Mouse (Mus musculus) forebrain, embryonic 12.5 days (tissue): Measurements from ENCODE around the gene Sh2b2. TPM values are rescaled to one million over a fixed set of nuclear protein-coding genes. Genes with fewer than 3 reads are reported as not detected.

Source experiments
- ATAC-seq: fragments of 200-750 bp; cut with Nextera tagmentation; 2 replicates; pipeline ENCODE4 v1.8.0; 2017; ENCODE audit warnings: moderate TSS enrichment; ENCODE audit not compliant: low FRiP score
- H3K27ac ChIP-seq: fragments of 300-500 bp; sonication (generic); 2 replicates; pipeline ENCODE4 v1.5.1; 2016; ENCODE audit warnings: mild to moderate bottlenecking
- H3K27me3 ChIP-seq: fragments of 300-500 bp; sonication (generic); 2 replicates; pipeline ENCODE4 v1.6.1; 2016; ENCODE audit warnings: mild to moderate bottlenecking
- H3K36me3 ChIP-seq: fragments of 300-500 bp; sonication (generic); replicated peaks from 2 replicates; pipeline ENCODE4 v1.6.1; 2016; ENCODE audit warnings: mild to moderate bottlenecking
- H3K4me1 ChIP-seq: fragments of 300-500 bp; sonication (generic); 2 replicates; pipeline ENCODE4 v1.6.1; 2016
- H3K4me2 ChIP-seq: fragments of 300-500 bp; sonication (generic); 2 replicates; pipeline ENCODE4 v1.6.1; 2016; ENCODE audit warnings: mild to moderate bottlenecking, moderate library complexity
- H3K4me3 ChIP-seq: fragments of 300-500 bp; sonication (generic); replicated peaks from 2 replicates; pipeline ENCODE4 v1.5.1; 2016; ENCODE audit warnings: mild to moderate bottlenecking
- H3K9ac ChIP-seq: fragments of 300-500 bp; sonication (generic); 2 replicates; pipeline ENCODE4 v1.6.1; 2016; ENCODE audit warnings: mild to moderate bottlenecking
- H3K9me3 ChIP-seq: fragments of 300-500 bp; sonication (generic); 2 replicates; pipeline ENCODE4 v1.6.1; 2016
- WGBS: fragments of 180-500 bp; shearing (Covaris S2); methylation state at CpG from one replicate; pipeline ENCODE4 v1.1.7; 2016; 5-methylcytosine and 5-hydroxymethylcytosine counted together
- polyA plus RNA-seq: library from polyadenylated mRNA; unstranded; fragments of >200 nt; fragmentation: Nextera tagmentation; extraction: Ambion mirVana; gene quantifications from 2 replicates; pipeline ENCODE4 v1.2.1, GENCODE M21; 2016

Gene Sh2b2
- polyA plus RNA-seq, result 19.6 and 21.7 TPM in 2 replicates

GRCm38 (mm10) chr5:136246452-136246838 lies at the start of gene Sh2b2:
Sh2b2 (minus strand) TSS chr5:136246556.
- Histone ChIP-seq H3K9ac (peak within 1 kb of the TSS; percentile 80; the same call in 1 of the 2 replicates), H3K27ac (peak within 1 kb of the TSS; percentile 78; the same call in 1 of the 2 replicates), H3K4me2 (peak within 1 kb of the TSS; percentile 88), H3K4me3 (peak within 1 kb of the TSS; percentile 67), H3K4me1 (peaks cover 32% of the 10 kb centered on the region), H3K9me3 (no peaks in the 10 kb centered on the region), H3K27me3 (0 out of 2 replicates have a peak, but pooled peaks cover 9% of the 10 kb centered on the region), H3K36me3 (peaks cover 12% of the 10 kb centered on the region)
- ATAC-seq, result no peak
- 86% methylated on average over 2 of the region's 2 CpGs for WGBS

GRCm38 (mm10) chr5:136292971-136293418 lies 46.6 kb upstream of the Sh2b2 start:
- H3K36me3 ChIP-seq, result peaks cover 48% of the 10 kb centered on the region
- H3K9me3 ChIP-seq, result no peaks in the 10 kb centered on the region
- no peak overlapping the region for H3K4me3 ChIP-seq
- H3K9ac ChIP-seq, result no peak overlapping the region
- ATAC-seq, result no peak
- H3K27me3 ChIP-seq, result no peaks in the 10 kb centered on the region
- peak overlapping the region; percentile 46; the same call in 1 of the 2 replicates for H3K27ac ChIP-seq
- no peaks in the 10 kb centered on the region for H3K4me1 ChIP-seq
- WGBS, result 85% methylated on average over 4 of the region's 4 CpGs
- no peak overlapping the region for H3K4me2 ChIP-seq

- Histone ChIP-seq H3K36me3 (peaks cover 46% of the 10 kb centered on the region), H3K9me3 (no peaks in the 10 kb centered on the region), H3K9ac (no peak overlapping the region), H3K27ac (peak overlapping the region; percentile 46; the same call in 1 of the 2 replicates), H3K4me3 (no peak overlapping the region), H3K27me3 (no peaks in the 10 kb centered on the region), H3K4me2 (no peak overlapping the region), H3K4me1 (no peaks in the 10 kb centered on the region)
- ATAC-seq, result no peak
- 70% methylated on average over 2 of the region's 2 CpGs for WGBS
Measured at GRCm38 (mm10) chr5:136292361-136292760, 46.0 kb upstream of the Sh2b2 start.

GRCm38 (mm10) chr5:136291562-136291961 lies 45.2 kb upstream of the Sh2b2 start:
- no peak for ATAC-seq
- no peaks in the 10 kb centered on the region for H3K9me3 ChIP-seq
- H3K4me2 ChIP-seq, result no peak overlapping the region
- no peak overlapping the region for H3K4me3 ChIP-seq
- H3K9ac ChIP-seq, result no peak overlapping the region
- H3K27me3 ChIP-seq, result no peaks in the 10 kb centered on the region
- H3K27ac ChIP-seq, result no peak overlapping the region
- WGBS, result 98% methylated on average over 2 of the region's 2 CpGs
- H3K36me3 ChIP-seq, result peaks cover 43% of the 10 kb centered on the region
- no peaks in the 10 kb centered on the region for H3K4me1 ChIP-seq

- Histone ChIP-seq H3K27ac (no peak overlapping the region), H3K27me3 (no peaks in the 10 kb centered on the region), H3K4me2 (no peak overlapping the region), H3K4me3 (no peak overlapping the region), H3K9me3 (no peaks in the 10 kb centered on the region), H3K4me1 (no peaks in the 10 kb centered on the region), H3K9ac (no peak overlapping the region), H3K36me3 (peaks cover 45% of the 10 kb centered on the region)
- WGBS, result 94% methylated on average over 3 of the region's 3 CpGs
- ATAC-seq, result no peak
Measured at GRCm38 (mm10) chr5:136289776-136290175, 43.4 kb upstream of the Sh2b2 start.

GRCm38 (mm10) chr5:136288351-136289081 lies 42.2 kb upstream of the Sh2b2 start:
- WGBS, result 87% methylated on average over 6 of the region's 6 CpGs
- Histone ChIP-seq H3K27ac (no peak overlapping the region), H3K9me3 (no peaks in the 10 kb centered on the region), H3K9ac (no peak overlapping the region), H3K36me3 (peaks cover 54% of the 10 kb centered on the region), H3K4me2 (no peak overlapping the region), H3K4me3 (no peak overlapping the region), H3K27me3 (no peaks in the 10 kb centered on the region), H3K4me1 (no peaks in the 10 kb centered on the region)
- no peak for ATAC-seq

- no peaks in the 10 kb centered on the region for H3K9me3 ChIP-seq
- no peak overlapping the region for H3K4me3 ChIP-seq
- no peak overlapping the region for H3K4me2 ChIP-seq
- WGBS, result 88% methylated on average over 6 of the region's 6 CpGs
- peaks cover 65% of the 10 kb centered on the region for H3K36me3 ChIP-seq
- no peak overlapping the region for H3K27ac ChIP-seq
- no peak for ATAC-seq
- no peaks in the 10 kb centered on the region for H3K4me1 ChIP-seq
- H3K9ac ChIP-seq, result no peak overlapping the region
- no peaks in the 10 kb centered on the region for H3K27me3 ChIP-seq
Measured at GRCm38 (mm10) chr5:136286566-136286965, 40.2 kb upstream of the Sh2b2 start.

GRCm38 (mm10) chr5:136285106-136285505 lies 38.8 kb upstream of the Sh2b2 start:
- H3K9ac ChIP-seq, result no peak overlapping the region
- H3K27me3 ChIP-seq, result no peaks in the 10 kb centered on the region
- H3K4me1 ChIP-seq, result no peaks in the 10 kb centered on the region
- H3K4me2 ChIP-seq, result no peak overlapping the region
- H3K4me3 ChIP-seq, result no peak overlapping the region
- peaks cover 73% of the 10 kb centered on the region for H3K36me3 ChIP-seq
- H3K27ac ChIP-seq, result no peak overlapping the region
- no peak for ATAC-seq
- H3K9me3 ChIP-seq, result no peaks in the 10 kb centered on the region
- WGBS, result 93% methylated on average over 7 of the region's 7 CpGs

- Histone ChIP-seq H3K4me1 (no peaks in the 10 kb centered on the region), H3K27ac (no peak overlapping the region), H3K36me3 (peaks cover 93% of the 10 kb centered on the region), H3K4me3 (no peak overlapping the region), H3K4me2 (no peak overlapping the region), H3K27me3 (no peaks in the 10 kb centered on the region), H3K9ac (no peak overlapping the region), H3K9me3 (no peaks in the 10 kb centered on the region)
- 61% methylated on average over 6 of the region's 6 CpGs for WGBS
- no peak for ATAC-seq
Measured at GRCm38 (mm10) chr5:136281351-136281750, 35.0 kb upstream of the Sh2b2 start.

GRCm38 (mm10) chr5:136274739-136275138 lies 28.4 kb upstream of the Sh2b2 start:
- no peak for ATAC-seq
- no peak overlapping the region for H3K4me2 ChIP-seq
- no peak overlapping the region for H3K4me3 ChIP-seq
- no peaks in the 10 kb centered on the region for H3K4me1 ChIP-seq
- peaks cover 76% of the 10 kb centered on the region for H3K36me3 ChIP-seq
- no peaks in the 10 kb centered on the region for H3K9me3 ChIP-seq
- H3K27me3 ChIP-seq, result no peaks in the 10 kb centered on the region
- H3K9ac ChIP-seq, result no peak overlapping the region
- H3K27ac ChIP-seq, result 0 out of 2 replicates have a peak overlapping the region, but pooled peaks have one; percentile 19
- 93% methylated on average over 43 of the region's 43 CpGs for WGBS

- no peaks in the 10 kb centered on the region for H3K4me1 ChIP-seq
- no peak overlapping the region for H3K4me3 ChIP-seq
- H3K27me3 ChIP-seq, result no peaks in the 10 kb centered on the region
- H3K36me3 ChIP-seq, result peaks cover 28% of the 10 kb centered on the region
- H3K27ac ChIP-seq, result no peak overlapping the region
- no peak overlapping the region for H3K4me2 ChIP-seq
- no peak overlapping the region for H3K9ac ChIP-seq
- ATAC-seq, result no peak
- H3K9me3 ChIP-seq, result no peaks in the 10 kb centered on the region
- 79% methylated on average over 4 of the region's 4 CpGs for WGBS
Measured at GRCm38 (mm10) chr5:136269937-136270336, 23.6 kb upstream of the Sh2b2 start.

GRCm38 (mm10) chr5:136266077-136266476 lies 19.7 kb upstream of the Sh2b2 start:
- H3K4me2 ChIP-seq, result no peak overlapping the region
- ATAC-seq, result no peak
- no peak overlapping the region for H3K4me3 ChIP-seq
- WGBS, result 89% methylated on average over 7 of the region's 7 CpGs
- no peaks in the 10 kb centered on the region for H3K9me3 ChIP-seq
- no peaks in the 10 kb centered on the region; the same call in 1 of the 2 replicates for H3K4me1 ChIP-seq
- H3K27ac ChIP-seq, result no peak overlapping the region
- no peaks in the 10 kb centered on the region; the same call in 1 of the 2 replicates for H3K36me3 ChIP-seq
- H3K27me3 ChIP-seq, result no peaks in the 10 kb centered on the region
- H3K9ac ChIP-seq, result no peak overlapping the region

GRCm38 (mm10) chr5:136263342-136263741 lies 17.0 kb upstream of the Sh2b2 start:
- no peak for ATAC-seq
- H3K9ac ChIP-seq, result no peak overlapping the region
- no peak overlapping the region for H3K4me2 ChIP-seq
- H3K9me3 ChIP-seq, result no peaks in the 10 kb centered on the region
- no peaks in the 10 kb centered on the region for H3K27me3 ChIP-seq
- H3K36me3 ChIP-seq, result no peaks in the 10 kb centered on the region
- H3K4me1 ChIP-seq, result no peaks in the 10 kb centered on the region; the same call in 1 of the 2 replicates
- WGBS, result 77% methylated on average over 4 of the region's 4 CpGs
- no peak overlapping the region for H3K4me3 ChIP-seq
- no peak overlapping the region for H3K27ac ChIP-seq
